Mouse (Mus musculus): Measurements from ENCODE around the gene Cacna1d. TPM values are rescaled to one million over a fixed set of nuclear protein-coding genes. Genes with fewer than 3 reads are reported as not detected.
A peak's percentile ranks its signal among the peaks of the same experiment; 100 is the strongest.

Cacna1d gene
- total RNA-seq, 2 experiments from 2014 or later: 44.1 to 45.4 TPM

DNA sequence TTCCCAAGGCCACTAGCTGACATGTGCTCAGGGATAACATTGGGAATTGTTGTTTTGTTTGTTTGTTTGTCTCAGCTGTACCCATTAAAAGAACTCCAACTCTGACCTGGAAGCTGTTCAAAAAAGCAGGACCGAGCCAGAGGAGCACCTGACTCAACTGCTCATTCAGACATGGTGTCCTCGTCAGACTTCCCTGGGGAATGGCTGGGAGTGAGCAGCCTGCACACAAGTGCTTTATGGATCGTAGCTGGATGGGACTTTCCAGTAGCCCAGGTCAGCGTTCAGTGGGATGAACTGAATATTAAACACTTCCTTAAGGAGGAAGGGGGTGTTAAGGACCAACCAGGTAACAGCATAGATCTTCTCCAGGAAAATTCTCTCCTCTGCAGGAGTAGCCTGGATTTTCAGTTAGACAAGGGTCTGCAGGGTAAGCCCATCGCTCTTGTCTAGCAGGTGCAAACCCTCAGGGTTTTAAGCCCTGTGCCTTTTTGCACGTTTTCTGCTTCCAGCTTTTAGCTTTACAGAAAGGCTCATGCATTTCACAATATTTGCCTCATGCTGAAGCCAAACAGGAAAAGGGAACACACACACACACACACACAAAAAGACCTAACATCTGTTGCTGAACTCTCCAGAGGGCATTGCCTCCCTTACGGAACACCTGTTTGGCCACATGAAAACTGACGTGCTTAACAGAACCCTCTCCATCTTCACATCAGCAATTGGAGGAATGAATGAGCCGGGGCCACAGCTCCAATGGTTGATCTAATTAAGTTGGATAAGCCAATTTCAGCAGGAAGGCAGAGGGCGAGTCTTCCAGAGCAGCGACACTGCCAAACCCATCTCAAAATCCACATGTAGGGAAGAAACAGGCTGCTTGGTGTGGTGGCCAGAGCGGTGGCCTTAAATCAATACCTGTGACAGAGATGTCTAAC is 318.2 kb downstream of the Cacna1d start:
- no peak for DNase-seq (ENCODE audit: low spot score in 2 of 2)

DNA sequence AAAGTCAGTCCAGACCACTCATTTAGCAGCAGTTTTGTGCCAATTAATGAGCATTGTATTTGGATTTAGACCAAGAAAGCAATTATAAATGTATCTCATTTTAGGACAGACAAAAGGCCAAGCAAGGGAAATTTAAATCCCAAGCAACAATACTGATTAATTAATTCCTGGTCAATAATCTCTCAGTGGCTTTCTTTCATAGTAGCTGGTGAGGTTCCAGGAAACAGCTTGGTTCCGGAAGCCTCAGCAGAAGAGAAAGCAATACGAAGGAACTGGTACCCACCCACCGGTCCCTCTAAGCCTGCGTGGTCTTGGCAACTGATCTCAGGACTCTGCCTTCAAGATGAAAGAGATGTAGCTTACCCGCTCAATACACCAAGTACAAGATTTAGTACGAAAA is 319.7 kb downstream of the Cacna1d start:
- DNase-seq (ENCODE audit: low spot score in 2 of 2): no peak

DNA sequence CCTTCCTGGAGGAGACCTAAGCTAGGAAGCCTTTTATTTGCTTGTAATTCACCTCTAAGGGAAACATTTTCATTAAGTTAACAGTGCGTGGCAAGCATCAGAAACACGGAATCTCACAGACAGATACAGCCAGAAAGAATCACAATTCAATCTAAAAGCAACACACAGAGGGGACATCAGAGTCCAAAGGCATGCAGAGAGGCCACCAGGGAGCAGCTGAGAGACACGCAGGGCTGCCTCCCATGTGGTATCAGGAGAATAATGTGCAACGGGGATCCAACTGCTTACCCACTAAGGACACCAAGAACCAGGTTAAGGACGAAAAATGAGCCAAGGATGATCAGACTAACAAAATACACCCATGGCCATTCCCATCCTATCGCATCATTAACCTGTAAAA is 320.2 kb downstream of the Cacna1d start:
- DNase-seq (ENCODE audit: low spot score in 2 of 2): no peak

DNA sequence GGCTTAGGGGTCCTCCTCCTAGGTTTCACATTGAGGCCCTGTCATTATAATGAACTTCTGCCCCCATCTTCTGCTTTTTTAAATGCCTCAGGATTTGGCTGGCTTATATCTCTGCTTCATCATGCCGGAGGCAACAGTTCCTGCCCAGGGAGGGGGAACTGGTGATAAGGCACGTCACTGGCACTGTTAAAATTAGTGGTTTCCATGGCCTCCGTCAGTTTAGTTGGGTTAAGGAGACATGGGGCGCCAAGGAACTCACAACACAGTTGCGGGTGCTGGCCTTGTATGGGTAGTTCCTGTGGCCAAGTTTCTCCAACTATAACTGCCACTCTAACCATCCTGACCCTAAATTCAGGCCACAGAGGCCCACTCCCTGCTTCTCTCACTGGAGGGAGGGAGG is 321.8 kb downstream of the Cacna1d start:
- DNase-seq (ENCODE audit: low spot score in 2 of 2): no peak

DNA sequence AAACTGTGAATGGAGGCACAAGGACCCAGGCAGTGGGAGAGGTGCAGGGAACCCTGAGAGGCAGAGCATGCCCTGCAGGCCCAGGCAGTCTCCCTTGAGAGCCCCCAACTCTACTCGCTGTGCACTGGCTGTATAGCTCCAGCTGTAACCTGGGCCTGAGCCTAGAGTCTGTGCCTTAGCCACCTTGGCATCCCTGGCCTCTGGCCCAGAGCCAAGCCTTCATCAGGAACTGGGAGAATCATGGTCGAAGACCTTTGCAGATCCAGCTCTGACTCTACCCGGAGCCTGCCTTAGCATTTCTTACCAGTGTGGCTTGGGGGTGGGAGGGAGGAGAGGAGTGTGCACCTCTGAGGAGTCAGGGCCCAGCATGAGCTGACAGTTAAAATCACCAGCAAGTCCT is 322.4 kb downstream of the Cacna1d start:
- no peak for DNase-seq (ENCODE audit: low spot score in 2 of 2)

DNA sequence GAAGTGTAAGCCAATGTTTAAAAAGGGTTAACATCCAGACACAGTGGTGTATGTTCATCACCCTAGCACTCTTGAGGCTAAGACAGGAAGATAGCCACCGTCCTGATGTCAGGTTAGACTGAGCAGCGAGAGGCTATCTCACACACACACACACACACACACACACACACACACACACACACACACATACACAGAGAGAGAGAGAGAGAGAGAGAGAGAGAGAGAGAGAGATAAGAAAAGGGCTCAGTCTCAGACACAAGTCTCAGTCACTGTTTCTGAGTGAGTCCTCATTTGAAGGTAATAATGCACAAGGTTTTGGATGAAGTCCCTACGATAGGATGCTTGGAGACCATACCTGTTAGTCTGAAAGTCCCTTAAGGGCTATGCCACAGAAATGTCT is 322.9 kb downstream of the Cacna1d start:
- no peak for DNase-seq (ENCODE audit: low spot score in 2 of 2)

DNA sequence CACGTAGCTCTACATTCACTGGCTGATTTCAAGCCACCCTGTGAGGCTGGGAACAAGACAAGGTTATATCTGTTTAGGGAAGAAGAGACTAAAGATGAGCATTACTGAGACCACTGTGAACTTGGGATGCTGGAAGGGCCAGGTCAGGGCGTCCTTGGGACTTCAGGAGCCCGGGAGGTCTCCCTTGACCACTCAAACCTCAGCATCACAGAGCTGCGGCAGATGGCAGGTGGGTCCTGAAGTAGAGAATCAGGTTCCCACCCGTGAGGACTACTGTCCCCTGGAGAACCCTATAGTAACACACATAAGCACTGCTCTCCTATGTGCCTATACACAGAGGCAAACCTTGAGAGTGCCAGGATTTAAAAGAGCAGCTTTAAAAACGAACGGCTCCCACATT is 323.6 kb downstream of the Cacna1d start:
- DNase-seq (ENCODE audit: low spot score in 2 of 2): no peak

DNA sequence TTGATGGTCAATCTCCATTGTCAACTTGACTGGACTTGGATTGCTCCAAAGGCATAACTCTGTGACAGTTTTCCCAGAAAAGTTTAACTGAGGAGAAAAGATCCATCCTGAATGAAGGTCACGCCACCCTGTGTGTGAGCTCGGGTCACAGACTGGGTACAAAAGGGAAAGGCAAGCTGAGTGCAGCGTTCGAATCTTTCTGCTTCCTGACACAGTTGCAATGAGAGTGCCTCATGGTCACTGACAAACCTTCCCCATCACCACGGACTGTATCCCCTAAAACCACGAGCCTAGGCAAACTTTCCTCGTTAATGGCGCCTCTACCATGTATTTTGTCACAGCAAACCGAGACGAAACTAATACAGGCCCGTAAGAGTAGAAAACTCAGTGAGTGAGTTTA is 325.2 kb downstream of the Cacna1d start:
- no peak for DNase-seq (ENCODE audit: low spot score in 2 of 2)

DNA sequence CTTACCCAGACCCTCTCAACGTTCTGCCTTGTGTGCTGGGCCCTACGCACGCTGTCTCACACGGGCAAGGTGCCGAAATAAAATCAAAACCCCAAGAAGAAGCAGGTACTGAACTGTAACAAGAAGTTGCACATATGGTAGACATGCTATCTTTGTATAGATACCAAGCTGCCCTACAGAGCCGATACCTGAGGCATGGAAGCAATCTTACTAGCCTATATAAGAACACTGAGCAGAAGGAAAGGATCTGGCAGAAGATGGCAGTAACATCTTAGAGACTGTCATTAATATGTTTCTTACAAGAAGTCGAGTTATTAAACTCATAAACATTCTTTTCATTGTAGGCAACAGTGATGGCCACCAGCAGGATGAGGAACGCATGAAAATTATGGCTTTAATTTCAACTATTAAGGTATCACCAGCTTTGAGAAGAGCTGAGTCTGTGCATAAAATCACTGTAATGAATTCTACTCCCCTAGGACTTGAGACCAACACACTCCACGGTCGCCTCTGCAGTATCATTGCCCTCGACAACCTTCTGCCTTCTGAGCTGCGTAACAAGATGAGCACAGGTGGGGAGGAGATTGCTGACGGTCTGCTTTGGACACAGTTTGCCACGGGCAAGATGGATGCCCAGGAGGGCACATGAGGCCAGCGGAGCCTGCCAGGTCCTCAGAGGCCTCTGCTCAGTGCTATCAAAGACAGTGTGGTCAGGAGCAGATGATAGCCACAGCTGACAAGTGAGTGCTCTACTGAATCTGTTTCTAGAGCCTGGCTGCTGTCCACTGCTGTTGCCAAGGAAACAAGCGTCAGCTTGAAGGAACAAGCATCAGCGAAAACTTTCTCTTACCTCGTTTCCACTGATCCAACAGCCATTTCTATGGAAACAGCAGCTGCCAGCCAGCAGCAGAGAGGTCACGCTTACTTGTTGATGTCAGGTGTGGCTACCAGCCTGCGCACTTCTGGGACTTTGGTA is 327.2 kb downstream of the Cacna1d start:
- peak; percentile 60 to 73 for DNase-seq (ENCODE audit: low spot score in 2 of 2)

DNA sequence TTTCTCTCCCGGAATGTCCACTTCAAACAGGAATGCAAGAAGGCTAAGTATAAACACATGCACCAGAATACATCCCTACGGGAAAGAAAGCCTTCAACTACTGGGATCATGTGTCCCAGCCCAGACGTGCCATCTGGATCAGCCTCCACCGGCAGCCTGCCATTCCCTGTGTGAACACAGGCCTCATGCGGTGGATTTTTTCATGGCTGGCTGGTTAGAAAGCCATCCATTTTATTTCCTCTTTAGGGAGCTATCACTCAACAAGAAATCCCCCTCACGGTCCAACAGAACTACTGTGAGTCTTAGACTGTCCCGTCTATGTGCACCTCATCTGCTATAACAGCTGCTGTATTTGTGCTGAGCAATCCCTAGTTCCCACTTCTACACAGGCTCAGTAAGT is 343.5 kb downstream of the Cacna1d start:
- DNase-seq (ENCODE audit: low spot score in 2 of 2): peak in 1 of 2 experiments; percentile 39

DNA sequence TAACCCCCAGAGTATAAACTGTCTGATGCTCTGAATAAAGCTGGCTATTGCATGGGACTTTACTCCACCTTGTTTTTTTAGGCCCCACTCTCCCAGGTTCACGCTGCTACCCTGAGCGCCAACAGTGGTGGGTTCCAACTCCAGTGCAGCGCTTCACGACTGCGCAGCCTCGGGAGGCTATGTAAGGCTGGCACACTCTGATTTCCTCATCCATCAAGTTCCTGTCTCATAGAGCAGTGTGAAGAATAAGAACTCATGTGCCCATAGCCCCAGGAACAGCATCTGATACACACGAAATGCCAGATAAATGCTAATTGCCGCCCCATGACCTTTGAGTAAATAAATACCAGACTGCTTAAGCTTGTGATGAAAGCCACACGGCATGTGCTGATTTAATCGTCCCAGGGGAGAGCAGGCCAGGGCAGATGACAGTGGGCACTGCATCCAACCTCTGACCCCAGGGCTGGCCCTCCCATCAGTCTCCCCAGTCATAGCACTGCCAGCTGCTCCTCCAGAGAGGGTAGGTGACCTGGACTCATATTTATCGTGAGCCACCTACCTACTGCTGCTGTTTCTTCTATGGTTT is 352.8 kb downstream of the Cacna1d start:
- DNase-seq (ENCODE audit: low spot score in 2 of 2): no peak

DNA sequence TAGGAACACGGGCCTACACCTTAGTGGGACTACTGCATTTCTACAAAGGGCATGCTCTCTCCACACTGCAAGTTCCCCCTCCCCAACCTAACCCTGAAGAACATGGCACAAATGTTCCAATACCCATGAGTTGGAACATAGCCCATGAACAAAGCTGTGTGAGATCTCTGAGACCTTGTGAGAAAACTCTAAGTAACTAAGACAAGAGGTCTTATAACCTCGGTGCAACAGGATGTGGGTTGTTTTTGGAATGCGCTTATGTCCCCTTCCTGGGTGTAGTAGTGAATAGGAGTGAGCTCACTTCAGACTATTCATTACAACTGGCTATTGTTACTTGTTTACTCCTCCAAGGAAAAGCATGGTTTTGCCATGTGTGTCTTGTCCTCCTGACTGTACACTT is 353.3 kb downstream of the Cacna1d start:
- no peak for DNase-seq (ENCODE audit: low spot score in 2 of 2)

DNA sequence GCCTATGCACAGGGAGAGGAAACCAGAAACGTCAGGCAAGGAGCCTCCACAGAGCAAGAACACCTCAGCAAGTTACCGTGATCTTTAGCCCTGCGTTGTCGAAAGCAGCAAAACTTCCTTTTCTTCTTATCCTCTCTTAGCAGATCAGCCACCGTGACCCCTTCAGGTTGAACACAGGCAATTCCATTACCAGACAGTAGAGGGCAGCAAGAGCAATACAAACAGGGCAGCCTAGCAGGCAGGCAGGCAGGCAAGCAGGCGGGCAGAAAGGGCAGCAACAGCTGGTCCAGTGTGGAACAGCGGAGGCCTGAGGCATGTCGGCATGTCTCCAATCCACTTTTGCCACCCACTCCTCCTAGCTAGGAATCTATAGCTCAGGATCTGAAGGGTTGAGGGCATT is 354.3 kb downstream of the Cacna1d start:
- peak; percentile 87 for DNase-seq (ENCODE audit: low spot score in 2 of 2)

DNA sequence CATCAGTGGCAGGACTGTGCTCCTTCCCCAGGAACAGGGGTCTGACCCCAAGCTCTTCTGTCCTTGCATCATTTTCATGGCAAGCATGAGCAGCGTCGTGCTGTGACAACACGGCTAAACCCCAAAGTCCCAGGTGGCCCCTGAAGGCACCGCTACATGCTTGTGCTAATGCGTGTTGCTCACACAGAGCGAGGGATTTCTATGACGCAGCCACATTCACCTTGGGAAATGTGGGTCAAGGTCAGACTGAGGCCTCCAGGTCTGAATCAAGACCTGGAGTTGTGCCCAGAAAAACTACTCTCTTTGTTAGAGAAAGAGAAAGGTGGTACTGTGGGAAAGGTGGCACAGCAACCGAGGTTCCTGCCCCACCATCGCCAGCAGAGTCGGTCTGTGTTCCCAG is 355.9 kb downstream of the Cacna1d start:
- DNase-seq (ENCODE audit: low spot score in 2 of 2): no peak

DNA sequence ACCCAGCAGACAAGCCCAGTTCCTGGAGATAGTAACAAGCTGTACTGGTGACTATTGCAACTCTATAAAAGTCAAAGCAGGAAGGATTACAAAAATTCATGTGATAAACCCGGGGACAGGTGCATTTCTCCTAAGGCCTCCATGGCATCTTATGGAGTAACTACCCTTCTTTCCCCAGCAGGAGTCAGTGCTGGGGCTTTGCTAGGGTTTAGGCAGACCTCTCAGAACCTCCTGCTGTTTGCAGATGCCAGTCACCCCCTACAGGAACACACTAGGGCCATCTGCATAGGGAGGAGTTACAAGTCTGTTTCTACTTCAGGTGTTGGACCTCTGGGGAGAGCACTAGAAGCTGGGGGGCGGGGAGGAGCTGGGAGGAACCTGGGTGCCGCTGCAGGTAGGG is 357.6 kb downstream of the Cacna1d start:
- no peak for DNase-seq (ENCODE audit: low spot score in 2 of 2)

DNA sequence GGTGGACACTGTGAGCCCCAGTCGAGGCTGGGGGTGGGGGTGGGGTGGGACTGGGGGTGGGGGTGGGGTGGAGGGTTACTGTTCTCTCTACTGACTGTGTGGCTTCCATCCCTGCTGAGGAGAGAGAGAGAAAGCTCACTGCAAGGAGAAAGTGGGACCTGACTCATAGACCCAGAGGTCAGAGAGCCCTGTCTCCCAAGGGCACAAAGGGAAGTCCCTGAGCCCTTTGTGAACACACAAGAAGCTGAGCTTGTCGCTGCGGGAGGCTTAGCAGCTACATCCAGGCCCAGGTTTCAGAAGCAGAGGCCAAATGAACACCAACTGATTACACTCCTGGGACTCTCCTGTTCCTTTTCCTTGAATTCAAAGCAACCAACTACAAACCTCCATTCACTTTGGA is 360.0 kb downstream of the Cacna1d start:
- no peak for DNase-seq (ENCODE audit: low spot score in 2 of 2)

DNA sequence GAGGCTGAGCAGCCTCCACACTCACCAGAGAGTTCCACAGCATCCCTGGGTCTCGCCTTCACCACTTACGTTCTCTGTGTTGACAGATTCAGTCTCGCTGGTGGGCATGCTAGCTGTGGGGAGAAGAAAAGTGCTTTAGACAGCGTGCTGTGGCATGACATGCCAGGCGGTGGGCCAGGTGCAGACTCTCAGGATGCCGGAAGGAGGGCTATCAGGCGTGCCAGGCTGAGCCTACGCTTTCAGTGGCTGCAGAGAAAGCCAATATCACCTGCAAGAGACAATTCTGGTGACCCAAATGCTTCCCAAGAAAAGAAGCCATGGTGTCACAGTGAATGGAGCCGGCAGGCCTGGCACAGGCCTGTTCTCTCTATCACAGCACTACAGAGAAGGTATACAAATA is 361.2 kb downstream of the Cacna1d start:
- DNase-seq (ENCODE audit: low spot score in 2 of 2): no peak

DNA sequence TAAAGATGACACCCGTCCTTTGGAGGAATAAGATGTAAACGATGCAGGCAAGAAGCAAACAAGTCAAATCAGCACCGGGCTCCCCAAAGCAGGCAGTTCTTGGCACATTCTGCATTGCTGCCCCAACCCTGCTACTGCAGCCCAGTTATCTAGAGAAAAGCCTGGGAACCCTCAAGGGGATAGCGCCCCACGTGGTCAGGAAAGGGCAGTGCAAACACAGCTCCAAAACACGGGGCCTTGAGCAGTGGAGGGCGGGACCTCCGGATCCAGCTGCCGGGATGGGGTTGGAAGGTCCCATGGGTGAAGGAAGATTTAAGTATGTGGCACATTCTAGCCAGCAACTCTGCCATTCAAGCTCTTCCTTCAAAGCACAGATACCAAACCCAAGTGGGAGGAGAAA is 361.9 kb downstream of the Cacna1d start:
- DNase-seq (ENCODE audit: low spot score in 2 of 2): peak in 1 of 2 experiments; percentile 34

DNA sequence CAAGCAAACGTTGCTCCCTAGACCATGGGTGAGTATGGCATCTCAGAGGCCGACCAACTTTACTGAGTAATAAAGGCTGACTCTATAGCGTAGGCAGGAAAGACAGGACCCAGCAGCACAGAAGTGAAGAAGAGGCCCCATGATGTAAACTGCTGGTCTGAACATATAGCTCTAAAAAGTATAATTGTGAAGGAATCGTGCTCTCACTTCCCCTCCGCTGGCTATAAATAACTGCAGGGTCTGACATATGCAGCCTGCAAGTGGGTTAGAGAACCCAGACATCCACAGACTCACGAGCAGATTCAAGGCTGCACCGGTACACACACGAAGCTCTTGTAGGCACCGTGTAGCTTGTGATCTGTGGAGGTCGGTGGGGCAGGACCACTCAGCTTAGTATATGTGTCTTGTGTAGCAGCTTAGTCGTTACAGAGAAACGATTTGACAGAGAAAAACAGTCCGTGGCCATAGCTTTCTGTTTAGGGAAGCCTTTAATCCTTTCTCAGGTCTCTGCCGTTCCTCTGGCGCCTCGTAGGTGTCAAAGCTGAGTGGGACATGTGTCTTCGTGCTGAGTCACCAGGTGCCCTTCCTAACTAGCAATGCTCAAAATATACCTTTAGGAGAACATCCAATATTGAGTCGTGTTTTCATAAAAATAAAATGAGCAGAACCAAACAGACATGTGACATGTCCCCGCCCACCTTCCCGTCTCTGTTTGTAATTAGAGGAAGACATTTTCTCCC is 366.1 kb downstream of the Cacna1d start:
- peak; percentile 69 to 78 for DNase-seq (ENCODE audit: low spot score in 2 of 2)

DNA sequence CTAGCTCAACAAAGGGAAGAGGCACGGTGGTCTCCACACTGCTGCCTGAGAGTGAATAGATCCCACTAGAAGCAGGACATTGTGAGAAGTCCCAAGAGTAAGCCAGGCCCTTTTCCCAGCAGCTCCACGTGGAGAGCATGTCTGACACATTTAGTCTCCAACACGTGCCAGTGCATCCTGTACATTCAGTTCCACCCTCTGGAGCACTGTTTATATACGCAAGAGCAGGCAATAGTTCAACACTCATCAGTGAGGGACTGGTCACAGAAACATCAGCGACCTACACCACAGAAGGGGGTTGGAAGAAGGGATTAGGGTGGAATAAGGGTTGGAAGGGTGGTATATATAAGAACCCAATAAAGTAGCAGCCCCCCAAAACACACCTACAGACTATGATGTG is 371.2 kb downstream of the Cacna1d start:
- no peak for DNase-seq (ENCODE audit: low spot score in 2 of 2)
